Mouse (Mus musculus) regulatory T cell (primary cell): ENCODE measurements around the gene Rpl13a.
"Not testable (repeated sequence)": the region's sequence is repeated elsewhere in the genome, so short reads cannot be mapped to it uniquely, and the experiment has no call there.

Source experiments
- in situ Hi-C: fragments of 300-600 bp; cut with MboI, MseI; formaldehyde crosslinking; loops from one replicate; pipeline ENCODE4 v1.15.1; 2025; ENCODE audit warnings: high pct_unique_total_duplicates

The Rpl13a gene

GRCm38 (mm10) chr7:45157459-45157858 is 28.9 kb upstream of the Rpl13a start:
- in situ Hi-C loops, result no loop called here

DNA sequence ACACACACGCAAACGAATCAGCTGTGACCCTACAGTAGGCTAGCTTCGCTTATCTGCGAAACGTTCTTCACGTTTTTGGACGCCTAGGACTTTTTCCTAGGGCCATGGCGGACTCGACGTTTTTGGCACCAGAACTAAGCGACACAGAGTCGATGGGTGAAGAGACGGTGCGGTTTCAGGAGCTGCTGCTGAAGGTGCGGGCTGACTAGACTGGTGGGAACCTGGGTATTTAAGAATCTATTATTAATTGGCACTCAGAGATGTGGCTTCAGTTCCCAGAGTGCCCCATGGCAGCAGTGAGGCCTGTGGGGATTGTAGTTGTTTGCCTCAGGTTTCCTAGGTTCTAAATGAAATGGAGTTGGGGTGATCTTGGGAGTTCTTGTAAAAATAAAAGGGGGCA is 27.6 kb upstream of the Rpl13a start:
- in situ Hi-C loops, result no loop called here

GRCm38 (mm10) chr7:45155590-45155989 is 27.0 kb upstream of the Rpl13a start:
- in situ Hi-C loops, result no loop called here

DNA sequence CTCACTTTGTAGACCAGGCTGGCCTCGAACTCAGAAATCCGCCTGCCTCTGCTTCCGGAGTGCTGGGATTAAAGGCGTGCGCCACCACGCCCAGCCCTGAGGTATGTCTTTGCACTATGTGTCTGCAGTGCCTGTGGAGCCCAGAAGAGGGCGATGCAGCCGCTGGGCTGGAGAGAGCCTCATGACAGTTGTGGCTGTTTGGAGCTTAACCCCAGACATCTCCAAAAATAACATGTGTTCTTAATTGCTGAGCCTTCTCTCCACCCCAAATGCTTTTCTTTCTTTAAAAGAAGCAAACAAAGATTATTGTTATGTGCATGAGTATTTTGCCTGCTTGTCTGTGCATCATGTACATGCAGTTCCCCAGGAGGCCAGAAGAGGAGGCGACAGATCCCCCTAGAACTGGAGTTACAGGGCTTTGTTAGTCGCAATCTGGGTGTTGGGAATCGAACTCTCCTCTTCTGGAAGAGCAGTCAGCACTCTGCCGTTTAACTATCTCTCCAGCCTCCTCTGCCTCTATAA is 26.5 kb upstream of the Rpl13a start:
- in situ Hi-C loops, result no loop called here

DNA sequence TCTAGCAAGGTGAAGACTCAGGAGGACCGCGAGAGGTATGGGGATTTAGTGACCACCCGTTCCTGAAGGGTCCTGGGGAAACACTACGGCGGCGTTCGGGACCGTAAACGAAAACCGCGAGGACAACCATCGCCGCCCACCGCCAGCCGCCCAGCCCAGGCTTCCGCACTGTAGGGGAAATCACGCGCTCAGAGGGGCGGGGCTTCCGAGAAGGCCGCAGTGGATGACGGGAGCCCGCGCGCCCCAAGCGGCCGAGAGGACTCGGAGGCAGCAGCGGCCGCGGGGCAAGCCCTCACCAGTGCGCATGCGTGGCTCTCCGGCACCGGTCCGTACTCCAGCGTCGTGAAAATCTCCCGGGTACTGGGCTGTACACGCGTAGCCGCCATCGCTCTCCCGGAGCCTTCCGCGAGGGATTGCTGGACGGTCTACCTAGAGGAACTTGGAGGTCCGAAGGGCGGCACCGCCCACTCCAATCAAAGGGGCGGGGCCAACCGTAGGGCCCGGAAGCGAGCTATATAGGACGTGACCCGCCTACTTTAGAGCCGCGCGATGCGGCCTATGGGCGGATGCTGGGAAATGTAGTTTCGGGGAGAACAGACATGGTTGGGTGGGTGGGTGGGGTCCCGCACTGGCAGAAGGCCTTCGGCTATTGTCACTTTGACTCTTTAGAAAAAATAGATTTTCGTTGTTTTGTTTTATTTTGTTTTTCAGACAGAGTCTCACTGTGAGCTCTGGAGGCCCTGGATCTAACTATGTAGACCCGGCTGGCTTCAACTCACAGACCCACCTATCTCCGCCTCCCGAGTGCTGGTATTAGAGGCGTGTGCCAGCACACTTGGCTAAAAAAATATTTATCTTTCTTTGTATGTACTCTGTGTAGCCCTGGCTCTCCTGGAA is 25.8 kb upstream of the Rpl13a start, which contains the start of the genes Pih1d1 and Aldh16a1:
TSS of gene Pih1d1 (plus strand) at position 208 of the 897 bp plus-strand sequence.
TSS of gene Aldh16a1 (minus strand) at position 489 of the 897 bp plus-strand sequence.
- in situ Hi-C loops, result no loop called here

DNA sequence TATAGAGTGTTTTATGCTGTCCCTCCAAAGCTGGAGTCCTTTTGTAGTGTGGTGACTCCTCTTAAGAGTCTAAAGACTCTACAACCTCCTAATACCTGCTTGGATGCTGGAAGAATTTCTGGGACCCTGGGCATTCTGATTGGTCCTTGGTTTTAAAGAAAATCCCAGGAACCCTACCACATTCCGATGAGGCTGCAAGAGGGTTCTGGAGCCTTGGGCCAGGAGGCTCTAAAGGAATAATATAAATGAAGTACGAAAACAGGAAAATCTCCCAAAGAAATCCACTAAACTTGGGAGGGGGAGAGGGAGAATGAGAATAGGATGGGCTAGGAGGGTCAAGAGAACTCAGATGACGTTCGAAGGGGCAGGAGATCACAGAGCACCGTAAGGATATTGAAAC is 25.0 kb upstream of the Rpl13a start:
- in situ Hi-C loops, result no loop called here

DNA sequence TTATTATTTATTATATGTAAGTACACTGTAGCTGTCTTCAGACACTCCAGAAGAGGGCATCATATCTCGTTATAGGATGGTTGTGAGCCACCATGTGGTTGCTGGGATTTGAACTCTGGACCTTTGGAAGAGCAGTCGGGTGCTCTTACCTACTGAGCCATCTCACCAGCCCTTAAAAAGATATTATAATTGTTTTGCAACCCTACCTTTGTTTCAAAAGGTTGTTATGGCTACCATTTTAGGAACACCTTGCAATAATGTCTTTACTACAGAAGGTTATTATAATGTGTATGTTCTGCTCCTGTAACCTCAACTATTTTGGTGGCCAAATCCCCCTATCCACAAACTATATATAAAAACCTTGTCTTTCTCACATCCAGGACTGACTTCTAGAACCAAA is 24.5 kb upstream of the Rpl13a start:
- in situ Hi-C loops, result not testable (repeated sequence)

DNA sequence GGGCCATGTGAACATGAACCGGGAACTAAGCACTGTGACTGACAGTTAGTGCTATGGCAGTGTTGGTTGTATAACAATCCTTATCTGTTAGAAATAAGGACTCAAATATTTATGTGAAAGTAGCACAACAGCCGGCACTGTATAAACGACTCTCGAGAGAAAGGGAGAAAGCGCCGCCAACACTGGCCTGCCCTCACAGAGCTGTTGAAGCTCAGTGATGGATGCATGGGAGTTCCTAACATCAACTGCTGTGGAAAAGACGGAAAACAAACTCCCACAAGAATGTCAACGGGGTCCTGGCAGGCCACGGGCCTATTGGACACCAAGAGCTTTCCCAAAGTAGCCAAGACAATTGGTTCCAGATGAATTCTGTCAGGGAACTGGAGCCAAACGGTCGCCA is 22.7 kb upstream of the Rpl13a start:
- in situ Hi-C loops, result no loop called here

DNA sequence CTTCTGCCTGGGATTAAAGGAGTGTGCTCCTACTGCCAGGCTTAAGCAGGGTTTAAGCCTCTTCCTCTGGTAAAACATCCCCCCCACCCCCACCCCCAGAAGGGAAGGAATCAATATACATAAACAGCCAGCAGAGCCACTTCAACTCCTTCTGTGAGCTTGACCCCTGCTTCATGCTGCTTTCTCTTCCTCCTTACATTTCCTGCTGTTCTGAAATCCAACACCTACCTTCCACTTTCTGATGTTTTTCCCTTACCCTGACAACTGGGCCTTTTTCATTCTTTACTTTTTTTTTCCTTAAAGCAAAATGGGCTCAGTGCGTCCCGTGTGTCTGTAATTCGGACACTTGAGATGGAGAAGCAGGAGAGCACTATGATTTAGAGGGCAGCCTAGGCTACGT is 21.8 kb upstream of the Rpl13a start:
- in situ Hi-C loops, result no loop called here

DNA sequence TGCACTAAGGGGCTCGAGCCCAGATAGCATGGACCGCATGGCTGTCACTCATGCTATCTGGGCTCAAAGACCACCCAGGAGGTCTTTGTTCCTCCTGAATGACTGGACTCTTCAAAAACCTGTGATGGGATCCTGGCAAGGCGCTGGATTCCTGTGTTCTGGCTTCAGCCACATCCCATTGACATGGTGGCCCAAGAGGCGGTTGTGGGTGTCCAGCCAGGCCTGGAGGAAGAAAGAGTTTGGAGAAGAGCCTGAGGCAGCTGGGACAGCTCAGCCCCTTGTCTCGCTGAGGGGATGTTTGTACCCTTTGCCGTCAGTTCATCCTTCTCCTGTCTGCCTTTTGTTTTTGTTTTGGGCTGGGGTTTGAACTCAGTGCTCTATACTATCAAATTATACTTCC is 21.0 kb upstream of the Rpl13a start:
- in situ Hi-C loops, result no loop called here

DNA sequence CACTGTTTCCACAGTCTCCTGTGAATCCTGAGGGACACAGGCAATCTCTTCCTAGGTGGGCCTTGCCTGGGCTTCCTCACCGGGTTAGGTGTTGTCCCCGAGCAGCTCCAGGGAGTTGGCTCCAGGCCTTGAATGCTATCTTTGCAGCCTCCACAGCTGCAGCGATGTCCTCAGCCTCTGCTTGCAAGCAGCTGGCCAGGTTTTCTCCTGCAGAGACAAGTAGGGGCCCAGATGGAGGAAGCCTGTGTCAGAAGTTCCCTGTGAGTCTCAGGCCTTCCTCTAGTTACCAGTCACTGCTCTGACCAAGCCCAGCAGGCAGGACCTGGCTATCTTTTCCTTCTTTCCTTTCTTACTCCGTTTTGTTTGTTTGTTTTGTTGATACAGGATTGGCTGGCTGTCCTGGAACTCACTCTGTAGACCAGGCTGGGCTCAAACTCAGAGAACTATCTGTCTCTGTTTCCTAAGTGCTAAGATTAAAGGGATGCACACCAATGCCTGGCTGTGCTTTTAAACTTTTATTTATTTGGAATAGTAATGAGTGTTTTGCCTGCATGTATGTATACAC is 20.1 kb upstream of the Rpl13a start:
- in situ Hi-C loops, result no loop called here

- in situ Hi-C loops, result no loop called here
These were observed 19.3 kb upstream of the Rpl13a start for GRCm38 (mm10) chr7:45147899-45148298.

- in situ Hi-C loops, result no loop called here
These were observed 18.7 kb upstream of the Rpl13a start for GRCm38 (mm10) chr7:45147267-45147666.

DNA sequence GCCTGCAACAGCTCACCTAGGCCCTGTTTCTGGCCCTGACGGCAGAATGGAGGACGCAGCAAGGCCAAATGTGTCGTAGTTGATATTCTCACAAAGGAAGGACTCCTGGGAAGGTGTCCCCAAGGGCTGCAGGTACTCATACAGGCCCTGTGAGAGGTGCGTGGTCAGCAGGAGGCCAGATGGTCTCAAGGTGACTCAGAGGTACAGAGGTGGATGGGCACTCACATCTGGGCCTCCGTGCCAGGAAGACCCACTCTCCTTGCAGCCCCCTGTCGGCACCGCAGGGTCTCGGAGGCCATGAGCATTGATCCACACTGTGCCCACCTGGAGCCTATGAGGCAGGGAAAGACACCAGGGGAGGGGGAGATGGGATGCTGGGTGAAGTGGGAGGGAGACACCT is 16.9 kb upstream of the Rpl13a start:
- in situ Hi-C loops, result no loop called here

- in situ Hi-C loops, result no loop called here
These were observed 16.0 kb upstream of the Rpl13a start for GRCm38 (mm10) chr7:45144368-45145174.

DNA sequence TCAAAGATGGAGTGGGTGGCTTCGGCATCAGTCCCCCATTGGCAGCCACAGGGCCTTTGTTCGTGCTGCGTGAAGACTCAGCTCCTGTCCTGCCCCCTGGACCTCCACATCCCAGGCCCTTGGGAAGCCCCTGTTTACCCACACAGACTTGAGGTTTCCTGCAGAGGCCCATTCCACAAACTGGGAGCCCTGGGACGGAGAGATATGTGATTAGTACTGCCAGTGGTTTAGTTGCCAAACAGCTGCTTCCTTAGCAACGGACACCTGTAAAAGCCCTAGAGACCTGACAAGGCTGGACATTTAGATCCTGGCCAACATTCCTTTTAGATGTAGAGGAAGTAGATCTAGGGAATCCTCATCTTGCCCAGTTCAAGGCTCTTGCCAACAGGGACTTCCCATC is 13.4 kb upstream of the Rpl13a start:
- in situ Hi-C loops, result no loop called here

- in situ Hi-C loops, result no loop called here
These were observed 12.8 kb upstream of the Rpl13a start for GRCm38 (mm10) chr7:45141319-45141718.

GRCm38 (mm10) chr7:45139904-45140723 is 11.6 kb upstream of the Rpl13a start:
- in situ Hi-C loops, result no loop called here

DNA sequence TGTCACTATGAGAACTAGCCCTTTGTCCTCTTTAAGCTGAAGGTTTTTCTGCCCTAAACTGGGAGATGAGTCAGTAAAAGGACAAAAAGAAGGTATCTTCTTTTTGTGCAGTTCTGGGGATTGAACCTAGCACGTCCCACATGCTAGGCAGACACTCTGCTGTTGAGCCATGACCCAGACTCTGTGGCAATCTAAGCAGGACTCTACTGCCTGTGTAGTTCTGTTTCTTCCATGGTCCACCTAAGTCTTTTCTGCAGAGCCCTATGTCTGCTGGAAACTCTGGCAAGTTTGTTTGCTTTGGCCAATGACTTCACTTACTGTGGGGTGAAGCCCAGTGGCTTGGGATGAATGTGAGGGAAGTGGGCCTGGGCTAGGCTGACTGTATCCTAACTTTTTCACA is 9.8 kb upstream of the Rpl13a start:
- in situ Hi-C loops, result no loop called here

DNA sequence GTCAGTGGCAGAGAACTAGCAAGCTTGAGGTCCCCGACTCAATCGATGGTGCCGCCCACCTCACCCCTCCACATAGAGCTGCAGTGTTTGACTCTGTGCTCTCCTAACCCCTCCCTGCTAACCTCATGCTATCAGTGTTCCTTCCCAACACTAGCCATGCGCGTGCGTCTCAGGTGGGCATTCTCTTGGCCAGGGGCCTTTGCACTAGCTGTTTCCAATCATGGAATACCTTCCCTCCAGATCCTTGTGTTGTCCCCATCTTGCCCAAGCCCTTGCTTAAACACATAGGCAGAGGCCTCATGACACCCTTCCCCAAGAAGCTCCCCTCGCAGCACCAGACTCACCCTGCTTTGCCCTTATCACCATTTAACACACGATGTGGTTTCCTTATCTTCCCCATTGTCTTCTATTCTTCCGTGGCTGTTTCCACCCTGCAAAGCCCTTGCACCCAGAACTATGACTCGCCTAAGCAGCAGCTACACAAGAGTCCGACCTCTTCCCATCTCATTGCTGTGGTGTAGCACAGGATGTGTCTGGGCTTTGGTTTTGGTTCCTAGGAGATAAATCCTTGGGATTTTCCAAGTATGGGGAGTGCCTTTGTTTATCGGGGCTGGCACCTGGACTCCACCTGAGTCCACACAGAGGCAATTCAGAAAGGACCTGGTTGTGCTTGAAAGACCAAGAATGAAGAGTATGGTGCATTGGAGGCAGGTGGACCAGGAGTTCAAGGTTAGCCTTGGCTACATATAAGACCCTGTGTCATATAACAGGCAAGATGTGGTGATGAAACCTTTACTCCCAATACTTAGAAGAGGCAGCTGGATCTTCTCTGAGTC is 8.8 kb upstream of the Rpl13a start:
- in situ Hi-C loops, result no loop called here
